Mouse (Mus musculus): Measurements from ENCODE around the gene Xpa. TPM values are rescaled to one million over a fixed set of nuclear protein-coding genes. Genes with fewer than 3 reads are reported as not detected.

Gene Xpa
- total and polyA plus RNA-seq, 3 experiments = 5.2 to 7.2 (median 5.8) TPM

GRCm38 (mm10) chr4:46185890-46186289 lies 10.2 kb downstream of the Xpa start:
- TF ChIP-seq POLR2A (IDR thresholded peaks at IDR 0.05; ENCODE audit: insufficient read depth, low read depth, low read length) = no peak
- TF ChIP-seq EP300 (IDR thresholded peaks at IDR 0.05; ENCODE audit: insufficient read depth, low read depth, low read length) = no peak
- no peak for TF ChIP-seq CTCF (IDR thresholded peaks at IDR 0.05)
- Histone ChIP-seq H3K79me2 (replicated peaks; ENCODE audit: control insufficient read depth, insufficient read depth, low read length) (no peaks in the 10 kb centered on the region; the same call in 1 of the 2 replicates), H3K27ac (no peak overlapping the region), H3K4me3 (no peak overlapping the region), H3K36me3 (ENCODE audit: control insufficient read depth, insufficient read depth, low read length) (no peaks in the 10 kb centered on the region), H3K9ac (ENCODE audit: low read depth, low read length) (no peak overlapping the region), H3K4me1 (ENCODE audit: control insufficient read depth, insufficient read depth, low read length) (no peaks in the 10 kb centered on the region), H3K27me3 (ENCODE audit: control insufficient read depth, insufficient read depth, low read length) (no peaks in the 10 kb centered on the region)
- 90% methylated on average over 9 of the region's 9 CpGs for WGBS
- intact Hi-C loops (cut with DNase I) = no loop called here
- no peak for DNase-seq

GRCm38 (mm10) chr4:46185423-46185822 lies 10.7 kb downstream of the Xpa start:
- WGBS = 73% methylated on average over 8 of the region's 8 CpGs
- no peaks in the 10 kb centered on the region; the same call in 1 of the 2 replicates for H3K79me2 ChIP-seq (replicated peaks; ENCODE audit: control insufficient read depth, insufficient read depth, low read length)
- TF ChIP-seq CTCF (IDR thresholded peaks at IDR 0.05) = no peak
- no peak for TF ChIP-seq EP300 (IDR thresholded peaks at IDR 0.05; ENCODE audit: insufficient read depth, low read depth, low read length)
- no peak for TF ChIP-seq POLR2A (IDR thresholded peaks at IDR 0.05; ENCODE audit: insufficient read depth, low read depth, low read length)

GRCm38 (mm10) chr4:46182181-46182580 lies 13.9 kb downstream of the Xpa start:
- H3K36me3 ChIP-seq (ENCODE audit: control insufficient read depth, insufficient read depth, low read length) = no peaks in the 10 kb centered on the region

More at GRCm38 (mm10) chr4:46185423-46185822, 10.7 kb downstream of the Xpa start:
- H3K9ac ChIP-seq (ENCODE audit: low read depth, low read length) = no peak overlapping the region
- H3K27ac ChIP-seq = no peak overlapping the region
- intact Hi-C loops (cut with DNase I) = no loop called here
- no peaks in the 10 kb centered on the region for H3K4me1 ChIP-seq (ENCODE audit: control insufficient read depth, insufficient read depth, low read length)
- H3K36me3 ChIP-seq (ENCODE audit: control insufficient read depth, insufficient read depth, low read length) = no peaks in the 10 kb centered on the region
- no peak overlapping the region for H3K4me3 ChIP-seq
- DNase-seq = no peak
- H3K27me3 ChIP-seq (ENCODE audit: control insufficient read depth, insufficient read depth, low read length) = no peaks in the 10 kb centered on the region

GRCm38 (mm10) chr4:46181168-46181567 lies 14.9 kb downstream of the Xpa start:
- no peak for TF ChIP-seq CTCF (IDR thresholded peaks at IDR 0.05)
- no peak for TF ChIP-seq EP300 (IDR thresholded peaks at IDR 0.05; ENCODE audit: insufficient read depth, low read depth, low read length)
- TF ChIP-seq POLR2A (IDR thresholded peaks at IDR 0.05; ENCODE audit: insufficient read depth, low read depth, low read length) = no peak
- Histone ChIP-seq H3K79me2 (replicated peaks; ENCODE audit: control insufficient read depth, insufficient read depth, low read length) (no peaks in the 10 kb centered on the region), H3K4me1 (ENCODE audit: control insufficient read depth, insufficient read depth, low read length) (no peaks in the 10 kb centered on the region), H3K4me3 (no peak overlapping the region), H3K27ac (no peak overlapping the region), H3K27me3 (ENCODE audit: control insufficient read depth, insufficient read depth, low read length) (no peaks in the 10 kb centered on the region), H3K36me3 (ENCODE audit: control insufficient read depth, insufficient read depth, low read length) (no peaks in the 10 kb centered on the region), H3K9ac (ENCODE audit: low read depth, low read length) (no peak overlapping the region)
- 85% methylated on average over 6 of the region's 6 CpGs for WGBS
- DNase-seq = no peak
- intact Hi-C loops (cut with DNase I) = no loop called here

More at GRCm38 (mm10) chr4:46182181-46182580, 13.9 kb downstream of the Xpa start:
- H3K27ac ChIP-seq = no peak overlapping the region
- TF ChIP-seq EP300 (IDR thresholded peaks at IDR 0.05; ENCODE audit: insufficient read depth, low read depth, low read length) (no peak), POLR2A (IDR thresholded peaks at IDR 0.05; ENCODE audit: insufficient read depth, low read depth, low read length) (no peak), CTCF (IDR thresholded peaks at IDR 0.05) (no peak)
- 85% methylated on average over 7 of the region's 7 CpGs for WGBS
- no peaks in the 10 kb centered on the region for H3K27me3 ChIP-seq (ENCODE audit: control insufficient read depth, insufficient read depth, low read length)
- H3K4me3 ChIP-seq = no peak overlapping the region
- no peak overlapping the region for H3K9ac ChIP-seq (ENCODE audit: low read depth, low read length)
- no peaks in the 10 kb centered on the region for H3K4me1 ChIP-seq (ENCODE audit: control insufficient read depth, insufficient read depth, low read length)
- intact Hi-C loops (cut with DNase I) = no loop called here
- no peak for DNase-seq
- H3K79me2 ChIP-seq (replicated peaks; ENCODE audit: control insufficient read depth, insufficient read depth, low read length) = no peaks in the 10 kb centered on the region

GRCm38 (mm10) chr4:46177496-46177895 lies 18.6 kb downstream of the Xpa start:
- Histone ChIP-seq H3K27me3 (ENCODE audit: control insufficient read depth, insufficient read depth, low read length) (no peaks in the 10 kb centered on the region), H3K4me3 (no peak overlapping the region), H3K27ac (no peak overlapping the region), H3K9ac (ENCODE audit: low read depth, low read length) (no peak overlapping the region), H3K4me1 (ENCODE audit: control insufficient read depth, insufficient read depth, low read length) (no peaks in the 10 kb centered on the region), H3K36me3 (ENCODE audit: control insufficient read depth, insufficient read depth, low read length) (no peaks in the 10 kb centered on the region), H3K79me2 (replicated peaks; ENCODE audit: control insufficient read depth, insufficient read depth, low read length) (no peaks in the 10 kb centered on the region)
- 89% methylated on average over 7 of the region's 7 CpGs for WGBS
- TF ChIP-seq EP300 (IDR thresholded peaks at IDR 0.05; ENCODE audit: insufficient read depth, low read depth, low read length) (no peak), CTCF (IDR thresholded peaks at IDR 0.05) (no peak), POLR2A (IDR thresholded peaks at IDR 0.05; ENCODE audit: insufficient read depth, low read depth, low read length) (no peak)
- intact Hi-C loops (cut with DNase I) = no loop called here
- no peak for DNase-seq

GRCm38 (mm10) chr4:46177018-46177417 lies 19.1 kb downstream of the Xpa start:
- 66% methylated on average over 5 of the region's 5 CpGs for WGBS
- Histone ChIP-seq H3K4me3 (no peak overlapping the region), H3K79me2 (replicated peaks; ENCODE audit: control insufficient read depth, insufficient read depth, low read length) (no peaks in the 10 kb centered on the region), H3K27me3 (ENCODE audit: control insufficient read depth, insufficient read depth, low read length) (no peaks in the 10 kb centered on the region), H3K27ac (no peak overlapping the region), H3K4me1 (ENCODE audit: control insufficient read depth, insufficient read depth, low read length) (no peaks in the 10 kb centered on the region), H3K36me3 (ENCODE audit: control insufficient read depth, insufficient read depth, low read length) (no peaks in the 10 kb centered on the region), H3K9ac (ENCODE audit: low read depth, low read length) (no peak overlapping the region)
- no peak for DNase-seq
- no peak for TF ChIP-seq CTCF (IDR thresholded peaks at IDR 0.05)
- no peak for TF ChIP-seq EP300 (IDR thresholded peaks at IDR 0.05; ENCODE audit: insufficient read depth, low read depth, low read length)
- TF ChIP-seq POLR2A (IDR thresholded peaks at IDR 0.05; ENCODE audit: insufficient read depth, low read depth, low read length) = no peak
- intact Hi-C loops (cut with DNase I) = no loop called here
